Mouse (Mus musculus): Measurements from ENCODE around the gene Spaca7.

The Spaca7 gene

DNA sequence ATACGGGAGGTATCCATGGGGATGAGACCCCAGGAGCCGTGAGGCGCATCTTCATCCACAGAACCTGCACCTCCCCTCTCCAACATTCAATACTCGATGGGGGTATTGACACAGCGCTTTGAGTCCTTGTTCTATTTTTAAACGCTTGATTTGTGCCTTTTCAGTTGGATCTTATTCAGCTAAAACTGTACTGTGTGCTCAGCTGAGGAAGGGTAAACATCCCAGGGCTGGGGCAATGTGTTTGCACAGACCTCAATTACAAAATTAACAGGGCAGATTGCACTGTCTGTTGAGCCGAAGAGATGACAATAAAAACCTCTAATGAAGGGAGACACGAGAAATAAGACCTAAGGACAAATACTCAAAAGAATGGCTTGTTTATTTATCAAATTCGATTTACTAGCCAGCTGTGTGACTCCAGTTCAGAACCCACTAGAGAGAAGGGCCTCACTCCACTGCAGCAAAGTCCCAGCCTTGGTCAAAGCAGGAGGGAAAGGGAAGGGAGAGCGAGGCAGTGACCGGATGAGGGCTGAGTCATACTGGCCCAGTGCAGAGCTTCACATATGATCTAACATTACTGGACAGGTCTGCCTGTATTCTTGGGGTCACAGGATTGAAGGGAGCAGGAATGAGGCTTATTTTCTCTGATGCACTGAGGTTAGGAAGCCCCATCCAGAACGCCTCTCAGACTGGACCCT, 37.1 kb downstream of the Spaca7 start:
- DNase-seq: no peak

DNA sequence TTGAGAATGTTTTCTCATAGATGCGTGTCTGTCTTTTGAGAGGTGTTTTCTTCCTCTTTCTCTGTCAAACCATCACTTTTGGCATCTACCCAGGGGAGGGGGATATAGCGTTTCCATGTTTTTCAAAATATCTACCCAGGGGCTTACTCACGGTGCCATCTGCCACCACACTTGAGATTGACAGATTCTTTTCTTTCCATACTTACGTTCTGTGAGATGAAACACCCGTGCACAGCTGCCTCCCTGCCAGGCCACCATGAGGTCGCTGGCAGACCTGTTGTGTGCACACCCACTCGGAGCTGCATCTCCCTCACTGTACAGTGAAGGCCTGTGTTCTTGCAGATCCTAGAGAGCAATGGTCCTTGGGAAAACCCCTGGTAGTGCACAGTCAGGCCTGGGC, 40.4 kb downstream of the Spaca7 start:
- DNase-seq: no peak

- peak; percentile 13 for DNase-seq
Observed at GRCm38 (mm10) chr8:12617369-12617768, 44.5 kb downstream of the Spaca7 start.

- DNase-seq: no peak
Observed at GRCm38 (mm10) chr8:12621550-12622222, 48.9 kb downstream of the Spaca7 start.

DNA sequence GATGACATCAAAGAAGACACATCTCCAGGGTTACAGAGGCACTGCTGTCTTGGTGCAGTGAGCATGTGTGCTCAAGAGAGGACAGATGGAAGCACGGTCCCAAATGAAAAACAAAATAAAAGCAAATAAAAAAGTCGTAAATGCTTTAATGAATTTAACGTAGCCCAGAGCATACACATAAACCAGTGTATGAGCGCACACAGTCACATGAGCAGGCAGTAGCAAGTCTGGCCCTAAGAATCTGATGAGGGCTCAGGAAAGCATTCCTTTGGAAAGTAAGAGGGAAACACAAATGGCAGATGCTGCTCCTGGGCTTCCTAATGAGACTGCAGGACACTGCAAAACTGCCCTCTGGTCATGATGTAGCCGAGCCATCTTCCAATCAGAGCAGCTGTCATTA, 53.1 kb downstream of the Spaca7 start:
- DNase-seq: no peak

GRCm38 (mm10) chr8:12629079-12629478, 56.2 kb downstream of the Spaca7 start:
- peak; percentile 64 for DNase-seq

GRCm38 (mm10) chr8:12635366-12635765, 62.5 kb downstream of the Spaca7 start:
- DNase-seq: no peak

GRCm38 (mm10) chr8:12638446-12638845, 65.6 kb downstream of the Spaca7 start:
- DNase-seq: no peak

GRCm38 (mm10) chr8:12641527-12641926, 68.7 kb downstream of the Spaca7 start:
- DNase-seq: no peak

DNA sequence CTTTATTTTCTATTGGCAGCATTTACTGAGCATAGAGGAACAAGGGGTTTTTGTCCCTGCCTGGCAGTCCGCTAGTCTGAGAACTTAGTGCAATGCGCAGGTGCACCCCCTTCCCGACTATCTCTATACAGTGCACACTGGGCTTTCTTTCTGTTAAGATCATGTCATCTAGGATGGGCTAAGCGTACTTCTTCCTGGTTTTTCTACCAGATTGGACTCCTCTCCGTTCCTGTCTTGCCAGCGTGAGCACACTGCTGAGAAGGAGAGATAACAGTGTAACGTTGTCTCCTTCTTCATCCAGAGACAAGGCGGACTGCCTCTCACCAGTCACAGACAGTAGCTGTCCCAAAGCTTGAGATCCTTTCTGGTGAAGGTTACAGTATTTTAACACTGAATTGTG, 71.5 kb downstream of the Spaca7 start:
- DNase-seq: no peak

- DNase-seq: no peak
Observed at GRCm38 (mm10) chr8:12644894-12645293, 72.1 kb downstream of the Spaca7 start.

DNA sequence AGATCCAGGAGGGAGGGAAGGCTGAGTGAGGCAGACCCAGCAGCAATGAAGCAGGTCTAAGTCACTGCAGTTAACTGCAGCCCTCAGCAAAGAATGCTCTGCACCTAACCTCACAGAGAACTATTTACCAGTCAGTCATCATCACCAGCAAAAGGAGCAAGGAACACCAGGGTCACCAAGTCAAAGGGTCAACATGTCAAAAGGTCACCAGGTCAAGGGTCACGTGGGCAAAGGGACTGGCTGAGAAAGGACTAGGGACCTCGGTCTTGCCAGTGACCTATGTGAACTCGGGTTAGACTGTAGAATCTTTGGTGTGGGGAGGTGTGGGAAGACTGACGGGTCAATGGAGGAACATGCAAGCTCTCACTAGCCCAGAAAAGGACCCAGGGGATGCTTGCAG, 73.7 kb downstream of the Spaca7 start:
- no peak for DNase-seq

DNA sequence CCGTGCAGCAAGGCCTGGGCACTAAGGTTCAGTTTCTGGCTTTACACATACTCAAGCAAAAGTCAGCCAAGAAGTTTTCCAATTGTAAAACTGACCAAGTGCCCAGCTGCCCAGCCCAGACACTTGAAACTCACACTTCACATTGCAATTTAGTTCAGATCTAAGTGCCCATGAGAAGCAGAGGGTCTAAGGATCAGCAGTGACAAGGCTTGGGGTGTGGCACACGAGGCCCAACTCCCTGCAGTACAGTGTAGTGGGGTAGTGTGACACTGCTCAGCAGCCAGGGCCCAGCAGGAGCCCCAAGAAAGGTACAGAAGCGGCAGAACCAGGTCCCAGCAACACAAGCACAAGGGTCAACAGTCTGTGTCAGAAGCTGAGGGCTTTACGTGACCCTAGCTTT, 76.1 kb downstream of the Spaca7 start:
- DNase-seq: no peak
